Mouse (Mus musculus) testis, adult 2 months (tissue): Measurements from ENCODE around the gene Ccnd3. TPM values are rescaled to one million over a fixed set of nuclear protein-coding genes. Genes with fewer than 3 reads are reported as not detected.
A peak's percentile ranks its signal among the peaks of the same experiment; 100 is the strongest.

Experiments used
- H3K27ac ChIP-seq: fragments of 200-500 bp; 2 replicates; pipeline ENCODE4 v1.5.1; 2012; ENCODE audit warnings: low read depth, low read length; ENCODE audit not compliant: control insufficient read depth, insufficient read depth
- H3K27me3 ChIP-seq: fragments of 200-500 bp; 2 replicates; pipeline ENCODE4 v1.6.1; 2012; ENCODE audit warnings: mild to moderate bottlenecking, low read length, moderate library complexity; ENCODE audit not compliant: control insufficient read depth, insufficient read depth
- H3K36me3 ChIP-seq: fragments of 200-500 bp; 2 replicates; pipeline ENCODE4 v1.6.1; 2012; ENCODE audit warnings: mild to moderate bottlenecking, low read length; ENCODE audit not compliant: control insufficient read depth, insufficient read depth
- H3K4me1 ChIP-seq: fragments of 200-500 bp; 2 replicates; pipeline ENCODE4 v1.6.1; 2012; ENCODE audit warnings: low read length; ENCODE audit not compliant: control insufficient read depth, insufficient read depth
- H3K4me3 ChIP-seq: fragments of 200-500 bp; 2 replicates; pipeline ENCODE4 v1.5.1; 2012; ENCODE audit warnings: low read depth, mild to moderate bottlenecking, low read length, moderate library complexity, mixed read lengths; ENCODE audit not compliant: control insufficient read depth
- CTCF ChIP-seq: fragments of 200-500 bp; IDR thresholded peaks from 2 replicates; pipeline ENCODE4 v1.5.1; 2012; ENCODE audit warnings: low read depth, mild to moderate bottlenecking, inconsistent platforms, low read length, moderate library complexity; ENCODE audit not compliant: control insufficient read depth, insufficient read depth, insufficient replicate concordance
- POLR2A ChIP-seq: fragments of 200-500 bp; IDR thresholded peaks from 2 replicates; pipeline ENCODE4 v1.6.1; 2012; ENCODE audit warnings: low read depth, mild to moderate bottlenecking, inconsistent platforms, low read length, moderate library complexity; ENCODE audit not compliant: control insufficient read depth
- polyA plus RNA-seq: library from polyadenylated mRNA; depleted of rRNA; stranded (reverse); fragments of >200 nt; gene quantifications from 2 replicates; pipeline ENCODE4 v1.2.3, GENCODE M21; 2012

Ccnd3 gene
- polyA plus RNA-seq, 1 experiment, result 253 TPM

GRCm38 (mm10) chr17:47588517-47588916, 83.7 kb downstream of the Ccnd3 start:
- H3K4me1 ChIP-seq, result peaks cover 4% of the 10 kb centered on the region; the same call in 1 of the 2 replicates
- TF ChIP-seq POLR2A (no peak), CTCF (no peak)

GRCm38 (mm10) chr17:47591073-47591472, 86.2 kb downstream of the Ccnd3 start:
- TF ChIP-seq POLR2A, result no peak
- no peak for TF ChIP-seq CTCF
- H3K27me3 ChIP-seq, result no peaks in the 10 kb centered on the region
- no peak overlapping the region for H3K27ac ChIP-seq
- peak overlapping the region; percentile 82 for H3K4me3 ChIP-seq
- H3K36me3 ChIP-seq, result no peaks in the 10 kb centered on the region
- peaks cover 23% of the 10 kb centered on the region for H3K4me1 ChIP-seq

More at GRCm38 (mm10) chr17:47588517-47588916, 83.7 kb downstream of the Ccnd3 start:
- no peaks in the 10 kb centered on the region for H3K27me3 ChIP-seq
- H3K4me3 ChIP-seq, result no peak overlapping the region
- H3K27ac ChIP-seq, result no peak overlapping the region
- no peaks in the 10 kb centered on the region for H3K36me3 ChIP-seq

- 0 out of 2 replicates have a peak, but pooled peaks have one; percentile 8 for TF ChIP-seq POLR2A
- TF ChIP-seq CTCF, result no peak
- Histone ChIP-seq H3K27ac (peak overlapping the region; percentile 54), H3K4me3 (peak overlapping the region; percentile 82), H3K27me3 (no peaks in the 10 kb centered on the region), H3K4me1 (peaks cover 29% of the 10 kb centered on the region), H3K36me3 (no peaks in the 10 kb centered on the region)
Measured at GRCm38 (mm10) chr17:47593215-47593853, 88.5 kb downstream of the Ccnd3 start.

DNA sequence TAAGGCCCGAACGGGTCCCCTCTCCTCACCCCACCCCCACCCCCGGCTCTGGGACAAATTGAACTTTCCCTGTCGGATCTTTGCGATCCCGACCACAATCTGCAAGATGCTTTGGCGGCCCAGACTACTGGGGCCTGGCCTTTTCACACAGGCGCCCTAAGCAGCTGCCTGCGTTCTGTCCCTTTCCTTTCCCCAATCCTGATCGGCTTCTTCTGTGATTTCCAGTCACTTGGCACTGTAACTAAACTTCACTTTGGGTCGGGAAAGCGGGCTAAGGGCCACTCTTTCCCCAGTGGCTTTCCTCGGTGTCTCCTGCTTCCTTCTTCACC, 89.0 kb downstream of the Ccnd3 start:
- H3K27me3 ChIP-seq, result no peaks in the 10 kb centered on the region
- peaks cover 29% of the 10 kb centered on the region for H3K4me1 ChIP-seq
- H3K27ac ChIP-seq, result peak overlapping the region; percentile 65
- TF ChIP-seq POLR2A, result no peak
- TF ChIP-seq CTCF, result no peak
- peak overlapping the region; percentile 82 for H3K4me3 ChIP-seq
- H3K36me3 ChIP-seq, result no peaks in the 10 kb centered on the region

GRCm38 (mm10) chr17:47594183-47594968, 89.5 kb downstream of the Ccnd3 start:
- Histone ChIP-seq H3K27me3 (no peaks in the 10 kb centered on the region), H3K27ac (peak overlapping the region; percentile 65), H3K4me3 (peak overlapping the region; percentile 82), H3K36me3 (no peaks in the 10 kb centered on the region), H3K4me1 (peaks cover 29% of the 10 kb centered on the region)
- TF ChIP-seq POLR2A (no peak), CTCF (no peak)

- Histone ChIP-seq H3K27me3 (no peaks in the 10 kb centered on the region), H3K36me3 (no peaks in the 10 kb centered on the region), H3K4me3 (peak overlapping the region; percentile 81), H3K27ac (peak overlapping the region; percentile 57; the same call in 1 of the 2 replicates), H3K4me1 (peaks cover 29% of the 10 kb centered on the region)
- TF ChIP-seq POLR2A, result no peak
- no peak for TF ChIP-seq CTCF
Measured at GRCm38 (mm10) chr17:47594969-47595247, 90.1 kb downstream of the Ccnd3 start.

DNA sequence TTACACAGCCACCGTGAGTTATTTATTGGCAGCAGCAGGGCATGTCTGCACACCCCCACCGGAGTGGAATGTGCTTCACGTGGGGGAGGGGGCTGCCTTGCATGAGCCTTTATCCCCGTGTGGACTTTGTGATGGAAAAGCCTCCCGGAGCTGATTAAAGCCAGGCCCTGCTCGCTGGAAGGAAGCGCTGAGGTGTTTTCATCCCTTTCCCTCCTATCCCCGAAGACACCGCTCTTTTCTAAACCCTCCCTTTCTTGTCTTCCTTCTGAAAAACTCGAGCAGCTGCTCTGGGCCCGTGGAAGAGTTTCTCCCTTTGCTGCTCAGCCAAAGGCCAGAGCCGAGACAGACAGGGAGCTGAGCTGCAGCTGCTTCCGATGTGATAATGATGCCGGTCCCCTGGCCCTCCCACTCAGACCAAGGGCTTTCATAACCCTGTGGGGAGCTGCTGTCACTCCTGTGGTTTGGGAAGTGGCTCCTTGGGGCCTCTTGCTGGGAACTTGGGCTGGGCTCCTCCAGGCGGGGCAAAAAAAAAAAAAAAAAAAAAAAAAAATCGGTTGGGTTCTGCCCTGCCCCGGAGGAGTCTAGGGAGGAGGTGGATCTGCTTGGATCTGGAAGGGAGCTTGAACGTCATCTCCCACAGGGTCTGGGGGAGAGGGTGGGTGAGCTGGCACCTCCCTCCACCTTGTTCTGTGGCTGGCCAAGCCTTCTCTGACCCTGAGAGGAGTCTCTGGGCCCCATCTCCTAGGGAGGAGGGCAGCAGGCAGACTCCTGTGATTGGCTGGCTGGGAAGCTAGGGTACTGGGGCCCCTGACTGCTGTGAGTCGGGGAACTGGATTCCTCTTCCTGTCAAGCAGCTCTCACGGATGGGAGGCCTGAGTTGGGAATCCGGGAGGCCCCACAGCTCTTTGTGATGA, 90.7 kb downstream of the Ccnd3 start:
- Histone ChIP-seq H3K4me3 (peak overlapping the region; percentile 81), H3K27me3 (no peaks in the 10 kb centered on the region), H3K36me3 (no peaks in the 10 kb centered on the region), H3K27ac (peak overlapping the region; percentile 57), H3K4me1 (peaks cover 29% of the 10 kb centered on the region)
- no peak for TF ChIP-seq CTCF
- no peak for TF ChIP-seq POLR2A
